Mouse (Mus musculus) liver, embryonic 14 days (tissue): Measurements from ENCODE around the gene Antxrl. TPM values are rescaled to one million over a fixed set of nuclear protein-coding genes. Genes with fewer than 3 reads are reported as not detected.

Experiments
- polyA plus RNA-seq: library from polyadenylated mRNA; depleted of rRNA; stranded (reverse); fragments of >200 nt; gene quantifications from 2 replicates; pipeline ENCODE4 v1.2.3, GENCODE M21; 2012; rRNA removed

Antxrl gene
- not detected in 2 replicates for polyA plus RNA-seq

GRCm38 (mm10) chr14:34052516-34052915 is at the start of gene Antxrl:
Gene Antxrl, plus strand, starts transcription at chr14:34052707.

GRCm38 (mm10) chr14:34015063-34015462 is 37.4 kb upstream of the Antxrl start, which contains the start of gene Gm30083:
Gene Gm30083, minus strand, starts transcription at chr14:34015182.

GRCm38 (mm10) chr14:34016381-34016780 is 36.1 kb upstream of the Antxrl start, which contains the start of gene Gm5460:
Gene Gm5460, plus strand, starts transcription at chr14:34016758.

GRCm38 (mm10) chr14:34085731-34086130 is 33.2 kb downstream of the Antxrl start, which contains the start of gene Anxa8:
Gene Anxa8, plus strand, starts transcription at chr14:34085981.

GRCm38 (mm10) chr14:34102601-34103000 is 50.1 kb downstream of the Antxrl start, which contains the start of gene A630023A22Rik:
Gene A630023A22Rik, minus strand, starts transcription at chr14:34102754.

Other genes with a start within 250 kb of the Antxrl start
- 3.7 TPM in 2 replicates for gene Gdf10, start 129.1 kb upstream of the Antxrl start, polyA plus RNA-seq
- 3.0 and 4.6 TPM in 2 replicates for gene Gdf2, start 111.7 kb upstream of the Antxrl start, polyA plus RNA-seq
- gene Rbp3, start 98.7 kb upstream of the Antxrl start, polyA plus RNA-seq, result 0.01 and 0.02 TPM in 2 replicates
- under 0.01 and 0.01 TPM in 2 replicates for gene Zfp488, start 73.9 kb upstream of the Antxrl start, polyA plus RNA-seq
- not detected in 2 replicates for gene Gm30083, start 37.5 kb upstream of the Antxrl start, polyA plus RNA-seq
- not detected in 2 replicates for gene Gm5460, start 35.9 kb upstream of the Antxrl start, polyA plus RNA-seq
- 0.05 and 0.06 TPM in 2 replicates for gene Anxa8, start 33.3 kb downstream of the Antxrl start, polyA plus RNA-seq
- not detected in 2 replicates for gene A630023A22Rik, start 50.0 kb downstream of the Antxrl start, polyA plus RNA-seq
- gene Npy4r, start 99.8 kb downstream of the Antxrl start, polyA plus RNA-seq, result 0.01 TPM in 1 of 2 replicates, not detected in the other
- gene Gprin2, start 148.9 kb downstream of the Antxrl start, polyA plus RNA-seq, result 0.05 and 0.07 TPM in 2 replicates
- 0.44 and 0.61 TPM in 2 replicates for gene Syt15, start 166.9 kb downstream of the Antxrl start, polyA plus RNA-seq